Mouse (Mus musculus) erythroblast, embryonic 14.5 days (primary cell): Measurements from ENCODE around the gene Ihh.

Experiments
- GATA1 ChIP-seq: IDR thresholded peaks from 2 replicates; pipeline ENCODE4 v1.6.1; 2012; ENCODE audit warnings: low read length, inconsistent platforms, mixed read lengths
- TAL1 ChIP-seq: IDR thresholded peaks from 3 replicates; pipeline ENCODE4 v1.6.1; 2012; ENCODE audit warnings: low read length, inconsistent platforms, mixed read lengths

- TF ChIP-seq TAL1 (no peak), GATA1 (no peak)
These were observed 25.5 kb upstream of the Ihh start for GRCm38 (mm10) chr1:74977001-74977400.
